ENCODE assay signal across 32 mouse cellular contexts in the genomic region with DNA sequence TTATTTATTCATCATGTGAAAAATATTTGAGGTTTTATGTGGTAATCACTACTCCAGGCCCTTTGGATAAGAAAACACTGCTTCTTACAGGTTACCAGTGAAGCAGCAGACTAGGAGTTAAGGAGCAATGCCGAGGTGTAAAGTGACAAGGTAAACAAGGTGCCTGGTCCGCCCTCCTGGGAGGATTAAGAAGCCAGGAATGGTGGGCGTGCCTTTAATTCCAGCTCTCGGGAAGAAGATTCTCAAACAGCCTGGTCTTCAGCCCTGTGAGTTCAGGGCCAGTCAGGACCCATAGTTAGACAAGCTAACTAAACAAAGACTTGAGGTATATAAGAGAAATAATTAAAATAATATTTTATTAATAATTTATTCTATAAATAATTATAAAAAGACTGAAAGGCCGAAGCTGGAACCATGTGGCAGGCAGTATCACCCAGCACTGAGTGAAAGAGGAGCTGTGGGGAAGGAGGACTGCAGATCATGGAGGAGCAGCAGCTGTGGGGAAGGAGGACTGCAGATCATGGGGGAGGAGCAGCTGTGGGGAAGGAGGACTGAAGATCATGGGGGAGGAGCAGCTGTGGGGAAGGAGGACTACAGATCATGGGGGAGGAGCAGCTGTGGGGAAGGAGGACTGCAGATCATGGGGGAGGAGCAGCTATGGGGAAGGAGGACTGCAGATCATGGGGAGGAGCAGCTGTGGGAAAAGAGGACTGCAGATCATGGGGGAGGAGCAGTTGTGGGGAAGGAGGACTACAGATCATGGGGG.
DNase-seq lines count a peak whose midpoint lies in the region; ATAC-seq and TF ChIP-seq lines count a peak whose summit lies in the region.
"Had no signal": no experiment of that assay in that cellular context is flagged by ENCODE, and none has a peak within 500 bp of the region (broad histone marks: within the 10 kb centered on the region; RNA-seq: fewer than 3 reads in every experiment).

No protein-coding gene starts in this region.

- H3K9ac ChIP-seq in kidney, embryonic 16.5 days (replicated peaks; ENCODE audit: low read length): no peak overlapping the region
- H3K9ac ChIP-seq in embryonic facial prominence, embryonic 14.5 days (ENCODE audit: low read depth, low read length): no peak overlapping the region
- H3K9ac ChIP-seq: hindbrain, embryonic 12.5 days; limb, embryonic 13.5 days; neural tube, embryonic 15.5 days had no signal

- no peaks in the 10 kb centered on the region for H3K9me3 ChIP-seq in kidney, embryonic 16.5 days (ENCODE audit: low read length)
- no peaks in the 10 kb centered on the region for H3K9me3 ChIP-seq in embryonic facial prominence, embryonic 14.5 days (ENCODE audit: control insufficient read depth, low read length)
- H3K9me3 ChIP-seq: hindbrain, embryonic 12.5 days; limb, embryonic 13.5 days; neural tube, embryonic 15.5 days had no signal

- no peak for TF ChIP-seq CTCF in C2C12 (IDR thresholded peaks at IDR 0.05; ENCODE audit: control insufficient read depth, insufficient read depth, insufficient read length)

- H3K79me3 ChIP-seq in C2C12 (ENCODE audit: low read depth): no peaks in the 10 kb centered on the region

- H3ac ChIP-seq in C2C12 (ENCODE audit: control insufficient read depth, insufficient read length, low read depth): no peak overlapping the region

- H3K4me3 ChIP-seq in kidney, embryonic 16.5 days (ENCODE audit: low read length): no peak overlapping the region
- H3K4me3 ChIP-seq in C2C12 (ENCODE audit: insufficient read depth, poor library complexity, severe bottlenecking): no peak overlapping the region
- no peak overlapping the region for H3K4me3 ChIP-seq in embryonic facial prominence, embryonic 14.5 days (ENCODE audit: low read depth, low read length)
- H3K4me3 ChIP-seq: gastrocnemius, adult 2 months; hindbrain, embryonic 12.5 days; layer of hippocampus, adult 2 months; left cerebral cortex, adult 2 months; limb, embryonic 13.5 days; neural tube, embryonic 15.5 days had no signal

- no peaks in the 10 kb centered on the region for H3K27me3 ChIP-seq in kidney, embryonic 16.5 days (ENCODE audit: insufficient read depth, low read length)
- no peaks in the 10 kb centered on the region for H3K27me3 ChIP-seq in C2C12 (ENCODE audit: control insufficient read depth, insufficient read depth, insufficient read length)
- H3K27me3 ChIP-seq in embryonic facial prominence, embryonic 14.5 days (replicated peaks; ENCODE audit: control insufficient read depth, insufficient read depth, low read length): no peaks in the 10 kb centered on the region
- H3K27me3 ChIP-seq: hindbrain, embryonic 12.5 days; limb, embryonic 13.5 days; neural tube, embryonic 15.5 days had no signal

- peaks cover 4% of the 10 kb centered on the region for H3K79me2 ChIP-seq in C2C12 (ENCODE audit: control insufficient read depth, insufficient read depth)

- WGBS in kidney, embryonic 16.5 days: 34% methylated on average over 5 of the region's 5 CpGs
- WGBS in embryonic facial prominence, embryonic 14.5 days: 41% methylated on average over 5 of the region's 5 CpGs

- H3K4me2 ChIP-seq in kidney, embryonic 16.5 days (replicated peaks; ENCODE audit: low read depth, low read length): no peak overlapping the region
- H3K4me2 ChIP-seq in embryonic facial prominence, embryonic 14.5 days (ENCODE audit: low read depth, low read length): no peak overlapping the region
- H3K4me2 ChIP-seq: heart, embryonic 11.5 days; hindbrain, embryonic 12.5 days; limb, embryonic 13.5 days; liver, embryonic 11.5 days; neural tube, embryonic 15.5 days had no signal

- no peak overlapping the region for H3K27ac ChIP-seq in kidney, embryonic 16.5 days (ENCODE audit: low read length)
- H3K27ac ChIP-seq in embryonic facial prominence, embryonic 14.5 days (replicated peaks; ENCODE audit: low read depth, low read length): no peak overlapping the region
- H3K27ac ChIP-seq: gastrocnemius, adult 2 months; hindbrain, embryonic 12.5 days; hindbrain, postnatal 0 days; layer of hippocampus, adult 2 months; left cerebral cortex, adult 2 months; limb, embryonic 13.5 days; macrophage; neural tube, embryonic 15.5 days had no signal

- peak; percentile 16 for DNase-seq in embryo, embryonic 10.5 days (ENCODE audit: low spot score)
- no peak for DNase-seq in embryo, embryonic 9.5 days (ENCODE audit: extremely low spot score)
- no peak for DNase-seq in kidney, postnatal 36 days
- DNase-seq in embryonic facial prominence, embryonic 14.5 days (ENCODE audit: low spot score): peak; percentile 43
- no peak for DNase-seq in frontal cortex, postnatal 10 days (ENCODE audit: low spot score in 2 of 2)
- DNase-seq in ovary, postnatal 36 days (ENCODE audit: low spot score): no peak
- DNase-seq: adrenal gland, adult 8-10 months; cerebellum, adult 2 months; cerebellum, postnatal 14 days; gastrocnemius, adult 2 months; gastrocnemius, postnatal 36 days; heart, adult 18-20 months; heart, postnatal 36 days; kidney, postnatal 14 days; midbrain, embryonic 14.5 days; right cerebral cortex, adult 18-20 months; right cerebral cortex, postnatal 4 days; thymus, adult 2 months; thymus, postnatal 36 days had no signal

- H3K36me3 ChIP-seq in kidney, embryonic 16.5 days (ENCODE audit: insufficient read depth, low read length): peaks cover 9% of the 10 kb centered on the region; the same call in 1 of the 2 replicates
- peaks cover 15% of the 10 kb centered on the region for H3K36me3 ChIP-seq in C2C12 (ENCODE audit: control insufficient read depth, insufficient read depth)
- H3K36me3 ChIP-seq in embryonic facial prominence, embryonic 14.5 days (ENCODE audit: control insufficient read depth, insufficient read depth, low read length): peaks cover 16% of the 10 kb centered on the region

- ATAC-seq in kidney, embryonic 16.5 days (ENCODE audit: low FRiP score, low TSS enrichment): peak; percentile 35; the same call in 1 of the 2 replicates
- ATAC-seq in embryonic facial prominence, embryonic 14.5 days (ENCODE audit: low read depth): peak; percentile 63; the same call in 1 of the 2 replicates
- ATAC-seq: forebrain, embryonic 14.5 days; hindbrain, postnatal 0 days; intestine, postnatal 0 days had no signal

- no peaks in the 10 kb centered on the region for H3K4me1 ChIP-seq in kidney, embryonic 16.5 days (ENCODE audit: insufficient read depth, low read length)
- H3K4me1 ChIP-seq in embryonic facial prominence, embryonic 14.5 days (ENCODE audit: control insufficient read depth, insufficient read depth, low read length): no peaks in the 10 kb centered on the region
- H3K4me1 ChIP-seq: hindbrain, embryonic 12.5 days; limb, embryonic 13.5 days; neural tube, embryonic 15.5 days had no signal

TF ChIP-seq in C2C12, 6 proteins besides CTCF, POLR2A, EP300 and RAD21:
- no peak for TF ChIP-seq CEBPB (IDR thresholded peaks at IDR 0.05; ENCODE audit: low read depth)
- peak; percentile 25 for TF ChIP-seq MYOD1 (IDR thresholded peaks at IDR 0.05; ENCODE audit: control insufficient read depth, insufficient read length, low read depth)

Comparison
In these comparisons a context has a peak if more than half of its experiments do, and no peak if none do; other contexts are left out.
1. DNase-seq: peak in embryo, embryonic 10.5 days (single experiment) and embryonic facial prominence, embryonic 14.5 days (single experiment); none in embryo, embryonic 9.5 days (single experiment), kidney, postnatal 36 days (0 of 2), frontal cortex, postnatal 10 days (0 of 2) and ovary, postnatal 36 days (single experiment).